Mouse (Mus musculus) CH12.LX (cell line): Measurements from ENCODE around the gene Ubxn6. TPM values are rescaled to one million over a fixed set of nuclear protein-coding genes. Genes with fewer than 3 reads are reported as not detected.

Experiments used
- DNase-seq: peaks from one replicate; pipeline ENCODE4 v3.0.0-alpha.2; 2013; ENCODE audit errors: extremely low read depth
- H3K27ac ChIP-seq: 2 replicates; pipeline ENCODE4 v1.5.1; 2012; ENCODE audit warnings: low read depth, mild to moderate bottlenecking, control low read depth, moderate library complexity; ENCODE audit not compliant: insufficient read depth
- H3K27me3 ChIP-seq: replicated peaks from 2 replicates; pipeline ENCODE3; 2012; ENCODE audit warnings: inconsistent platforms
- H3K36me3 ChIP-seq, 2 experiments: replicated peaks in 1 of 2; 2 replicates each; pipeline versions ENCODE3 to v1.6.1; 2012; ENCODE audit warnings: inconsistent platforms in 1 of 2, low read length in 1 of 2, mild to moderate bottlenecking in 1 of 2, mixed read lengths in 1 of 2, moderate library complexity in 1 of 2; ENCODE audit not compliant: control insufficient read depth in 1 of 2, insufficient read depth in 1 of 2
- H3K4me1 ChIP-seq, 2 experiments: 2 replicates each; pipeline ENCODE4 v1.6.1; 2012; ENCODE audit warnings: inconsistent platforms in 1 of 2, moderate library complexity in 1 of 2; ENCODE audit not compliant: insufficient read depth in 2 of 2, control insufficient read depth in 1 of 2
- H3K4me2 ChIP-seq: 2 replicates; pipeline ENCODE4 v1.6.1; 2012; ENCODE audit warnings: low read depth, mild to moderate bottlenecking, control low read depth; ENCODE audit not compliant: poor library complexity, insufficient read depth, severe bottlenecking
- H3K4me3 ChIP-seq, 3 experiments: fragments of 150-350 bp in 1 of 3; sonication (generic) in 1 of 3; replicated peaks in 1 of 3; 2 replicates each; pipeline versions ENCODE3 to v1.5.1; 2011 to 2012; ENCODE audit warnings: low read depth in 2 of 3, low read length in 2 of 3, mild to moderate bottlenecking in 2 of 3, moderate library complexity in 2 of 3, control low read depth in 1 of 3, improper control_type of control experiment in 1 of 3, inconsistent platforms in 1 of 3, mixed read lengths in 1 of 3; ENCODE audit not compliant: poor library complexity in 1 of 3
- H3K79me2 ChIP-seq: replicated peaks from 2 replicates; pipeline ENCODE4 v1.6.1; 2012; ENCODE audit warnings: mild to moderate bottlenecking, moderate library complexity; ENCODE audit not compliant: control insufficient read depth, poor library complexity, insufficient read depth, severe bottlenecking; ENCODE audit errors: extremely low read depth
- H3K9ac ChIP-seq: 2 replicates; pipeline ENCODE4 v1.6.1; 2012; ENCODE audit warnings: low read depth, mild to moderate bottlenecking, control low read depth, moderate library complexity; ENCODE audit not compliant: insufficient read depth
- H3K9me3 ChIP-seq: replicated peaks from 2 replicates; pipeline ENCODE3; 2012; ENCODE audit warnings: low read length, inconsistent platforms, mixed read lengths
- E2F4 ChIP-seq: IDR thresholded peaks from 2 replicates; pipeline ENCODE4 v1.6.1; 2011; ENCODE audit warnings: low read depth, low read length, improper control_type of control experiment; ENCODE audit not compliant: insufficient replicate concordance
- ELF1 ChIP-seq: IDR thresholded peaks from 2 replicates; pipeline ENCODE4 v1.6.1; 2014; ENCODE audit warnings: low read depth, mild to moderate bottlenecking, inconsistent platforms, low read length, improper control_type of control experiment
- GABPA ChIP-seq: IDR thresholded peaks from 2 replicates; pipeline ENCODE4 v1.6.1; 2012; ENCODE audit warnings: low read depth, low read length, improper control_type of control experiment, inconsistent platforms; ENCODE audit not compliant: insufficient replicate concordance
- HCFC1 ChIP-seq: IDR thresholded peaks from 2 replicates; pipeline ENCODE4 v1.6.1; 2012; ENCODE audit warnings: low read depth, mild to moderate bottlenecking, inconsistent platforms, low read length, improper control_type of control experiment
- JUN ChIP-seq: IDR thresholded peaks from 2 replicates; pipeline ENCODE4 v1.6.1; 2011; ENCODE audit warnings: low read depth, mild to moderate bottlenecking, low read length, improper control_type of control experiment, moderate library complexity; ENCODE audit not compliant: insufficient read depth
- JUND ChIP-seq: conservative IDR thresholded peaks from 2 replicates; pipeline ENCODE4 v1.6.1; 2011; ENCODE audit warnings: low read depth, low read length, improper control_type of control experiment
- KAT2A ChIP-seq: IDR thresholded peaks from 2 replicates; pipeline ENCODE4 v1.6.1; 2012; ENCODE audit warnings: low read length, improper control_type of control experiment, inconsistent platforms; ENCODE audit not compliant: insufficient replicate concordance
- MAFK ChIP-seq: IDR thresholded peaks from 2 replicates; pipeline ENCODE4 v1.6.1; 2011; ENCODE audit warnings: low read length, improper control_type of control experiment; ENCODE audit not compliant: insufficient replicate concordance
- MAX ChIP-seq: IDR thresholded peaks from 2 replicates; pipeline ENCODE4 v1.6.1; 2011; ENCODE audit warnings: low read length, improper control_type of control experiment
- MAZ ChIP-seq: IDR thresholded peaks from 2 replicates; pipeline ENCODE4 v1.6.1; 2012; ENCODE audit warnings: low read depth, mild to moderate bottlenecking, inconsistent platforms, low read length, improper control_type of control experiment, moderate library complexity
- MYC ChIP-seq: IDR thresholded peaks from 2 replicates; pipeline ENCODE4 v1.6.1; 2011; ENCODE audit warnings: low read depth, mild to moderate bottlenecking, improper control_type of control experiment, low read length
- NRF1 ChIP-seq: IDR thresholded peaks from 2 replicates; pipeline ENCODE4 v1.6.1; 2014; ENCODE audit warnings: low read depth, mild to moderate bottlenecking, inconsistent platforms, low read length, improper control_type of control experiment, moderate library complexity
- POLR2AphosphoS2 ChIP-seq: IDR thresholded peaks from 2 replicates; pipeline ENCODE4 v1.6.1; 2011; ENCODE audit warnings: low read depth, low read length, improper control_type of control experiment
- RAD21 ChIP-seq: IDR thresholded peaks from 2 replicates; pipeline ENCODE4 v1.6.1; 2011; ENCODE audit warnings: low read depth, mild to moderate bottlenecking, low read length, improper control_type of control experiment, moderate library complexity
- RCOR1 ChIP-seq: conservative IDR thresholded peaks from 2 replicates; pipeline ENCODE4 v1.6.1; 2012; ENCODE audit warnings: low read depth, mild to moderate bottlenecking, inconsistent platforms, low read length, improper control_type of control experiment
- SMC3 ChIP-seq: IDR thresholded peaks from 2 replicates; pipeline ENCODE4 v1.6.1; 2011; ENCODE audit warnings: low read depth, low read length, improper control_type of control experiment
- TBP ChIP-seq: conservative IDR thresholded peaks from 2 replicates; pipeline ENCODE4 v1.6.1; 2011; ENCODE audit warnings: low read depth, low read length, improper control_type of control experiment
- USF2 ChIP-seq: conservative IDR thresholded peaks from 2 replicates; pipeline ENCODE4 v1.6.1; 2011; ENCODE audit warnings: low read depth, low read length, improper control_type of control experiment
- ZC3H11A ChIP-seq: IDR thresholded peaks from 2 replicates; pipeline ENCODE4 v1.6.1; 2012; ENCODE audit warnings: low read depth, mild to moderate bottlenecking, inconsistent platforms, low read length, improper control_type of control experiment
- ZKSCAN1 ChIP-seq: IDR thresholded peaks from 2 replicates; pipeline ENCODE4 v1.6.1; 2012; ENCODE audit warnings: low read depth, inconsistent platforms, low read length, improper control_type of control experiment, borderline replicate concordance
- ZMIZ1 ChIP-seq: IDR thresholded peaks from 2 replicates; pipeline ENCODE4 v1.6.1; 2012; ENCODE audit warnings: low read depth, mild to moderate bottlenecking, inconsistent platforms, low read length, improper control_type of control experiment
- ZNF384 ChIP-seq: IDR thresholded peaks from 2 replicates; pipeline ENCODE4 v1.6.1; 2012; ENCODE audit warnings: low read depth, low read length, improper control_type of control experiment, inconsistent platforms
- dilution Hi-C: fragments of 300-500 bp; cut with MboI; formaldehyde crosslinking; loops from 2 replicates; pipeline ENCODE4 v1.14.3; 2020; ENCODE audit warnings: low sequenced_read_pairs; ENCODE audit not compliant: extremely low pct_unique_long_range_greater_than_20kb, extremely low pct_ligation_motif_present
- in situ Hi-C: fragments of 300-500 bp; cut with MboI; formaldehyde crosslinking; loops from 3 replicates; pipeline ENCODE4 v1.14.3; 2019; ENCODE audit warnings: low sequenced_read_pairs, low pct_ligation_motif_present, low pct_unique_long_range_greater_than_20kb, mixed read lengths
- polyA plus RNA-seq: library from polyadenylated mRNA; unstranded; fragments of >175 nt; gene quantifications from 2 replicates; pipeline ENCODE4 v1.2.1, GENCODE M21; 2012; ENCODE audit warnings: low read depth; ENCODE audit not compliant: insufficient read length
- total RNA-seq, 2 experiments: library from RNA; depleted of rRNA; stranded (reverse); fragments of 300-350 nt in 1 of 2; fragments of >200 nt in 1 of 2; gene quantifications; 2 replicates each; pipeline ENCODE4 v1.2.3; 2012 to 2014

Ubxn6 gene
- total and polyA plus RNA-seq, 3 experiments, result 24.6 to 29.1 (median 26.8) TPM

GRCm38 (mm10) chr17:56123681-56124340 lies 49.0 kb upstream of the Ubxn6 start:
- Histone ChIP-seq H3K4me3 (no peak overlapping the region), H3K9ac (no peak overlapping the region), H3K27ac (no peak overlapping the region), H3K9me3 (peaks cover 20% of the 10 kb centered on the region), H3K27me3 (peaks cover 19% of the 10 kb centered on the region), H3K4me1 (no peaks in the 10 kb centered on the region), H3K79me2 (no peaks in the 10 kb centered on the region), H3K36me3 (peaks cover 0 to 25% of the 10 kb centered on the region in 2 experiments), H3K4me2 (no peak overlapping the region)
- in situ Hi-C loops (no loop called here), dilution Hi-C loops (no loop called here)
- no peak for DNase-seq
- TF ChIP-seq SMC3 (no peak), NRF1 (no peak), MAFK (no peak), ZKSCAN1 (no peak), RCOR1 (no peak), ZNF384 (no peak), TBP (no peak), MAZ (no peak), USF2 (no peak), HCFC1 (no peak), POLR2AphosphoS2 (no peak), ZC3H11A (no peak), ELF1 (no peak), MYC (no peak), JUND (no peak), JUN (no peak), MAX (no peak), ZMIZ1 (no peak), GABPA (no peak), E2F4 (no peak)
- TF ChIP-seq, all 38 proteins: peak for 0

DNA sequence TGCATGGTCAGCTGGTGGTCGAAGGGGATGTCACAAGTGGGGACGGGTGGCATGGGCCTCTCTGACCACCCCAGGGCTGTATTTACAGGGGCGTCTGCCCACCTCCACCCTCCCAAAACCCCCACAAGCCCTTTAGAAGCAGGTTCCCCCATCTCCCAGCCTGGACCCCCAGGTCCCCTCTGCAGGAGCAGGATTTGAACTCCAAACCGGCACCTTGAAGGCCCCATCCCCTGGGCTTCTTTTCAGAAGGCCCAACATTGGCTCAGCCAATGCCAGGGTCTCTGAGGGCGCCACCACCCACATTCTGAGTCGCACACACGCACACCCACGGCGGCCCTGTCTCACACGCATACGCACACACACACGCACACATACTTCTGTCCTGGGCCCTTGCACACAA lies 48.3 kb upstream of the Ubxn6 start:
- no peak overlapping the region for H3K9ac ChIP-seq
- H3K9me3 ChIP-seq, result peaks cover 20% of the 10 kb centered on the region
- dilution Hi-C loops, result no loop called here
- H3K36me3 ChIP-seq, result peaks cover 0 to 21% of the 10 kb centered on the region in 2 experiments
- no peaks in the 10 kb centered on the region for H3K4me1 ChIP-seq
- H3K4me3 ChIP-seq, result no peak overlapping the region
- no peak for DNase-seq
- no peak overlapping the region for H3K4me2 ChIP-seq
- H3K27me3 ChIP-seq, result peaks cover 24% of the 10 kb centered on the region
- H3K79me2 ChIP-seq, result no peaks in the 10 kb centered on the region
- in situ Hi-C loops, result no loop called here
- no peak overlapping the region for H3K27ac ChIP-seq
- TF ChIP-seq KAT2A (no peak), RAD21 (no peak), POLR2AphosphoS2 (no peak), RCOR1 (no peak), USF2 (no peak)
